Comparison of ENCODE assay signal across 11 mouse cellular contexts in genomic region chr14:25711177-25711576, GRCm38 (mm10). TPM values are rescaled to one million over a fixed set of nuclear protein-coding genes. Genes with fewer than 3 reads are reported as not detected.
DNase-seq lines count a peak whose midpoint lies in the region; ATAC-seq and TF ChIP-seq lines count a peak whose summit lies in the region.
"Had no signal": no experiment of that assay in that cellular context is flagged by ENCODE, and none has a peak within 500 bp of the region (broad histone marks: within the 10 kb centered on the region; RNA-seq: fewer than 3 reads in every experiment).

No protein-coding gene starts in this region.

- no peak overlapping the region for H3K4me3 ChIP-seq in heart, embryonic 11.5 days (ENCODE audit: low read depth, low read length)
- no peak overlapping the region for H3K4me3 ChIP-seq in intestine, embryonic 15.5 days (replicated peaks)
- H3K4me3 ChIP-seq in myocyte, result no peak overlapping the region

- peak overlapping the region; percentile 77 for H3K27ac ChIP-seq in heart, embryonic 11.5 days (ENCODE audit: low read depth, low read length)
- H3K27ac ChIP-seq in intestine, embryonic 15.5 days, result peak overlapping the region; percentile 46
- H3K27ac ChIP-seq: macrophage had no signal

- H3K4me2 ChIP-seq in heart, embryonic 11.5 days, result no peak overlapping the region
- H3K4me2 ChIP-seq in intestine, embryonic 15.5 days (replicated peaks), result peak overlapping the region; percentile 33
- H3K4me2 ChIP-seq in myocyte (ENCODE audit: low read depth), result no peak overlapping the region

- no peak for TF ChIP-seq POLR2A in myocyte (IDR thresholded peaks at IDR 0.05; ENCODE audit: insufficient read length, low read depth)

- DNase-seq in heart, postnatal 10 days, result no peak
- DNase-seq in kidney, postnatal 4 days, result peak; percentile 51 to 59
- no peak for DNase-seq in kidney, postnatal 14 days
- DNase-seq in spleen, postnatal 36 days (ENCODE audit: low spot score in 2 of 2), result no peak
- DNase-seq in layer of hippocampus, adult 11-12 months (ENCODE audit: low spot score), result no peak
- DNase-seq: adrenal gland, postnatal 25 days; cerebellum, adult 18-20 months had no signal

- WGBS in heart, embryonic 11.5 days (ENCODE audit: insufficient replicate concordance), result 18% methylated on average over 7 of the region's 7 CpGs
- WGBS in intestine, embryonic 15.5 days, result 22% methylated on average over 7 of the region's 7 CpGs

- H3K79me2 ChIP-seq in myocyte (ENCODE audit: control insufficient read depth, insufficient read depth), result no peaks in the 10 kb centered on the region

- H3K27me3 ChIP-seq in heart, embryonic 11.5 days (ENCODE audit: control insufficient read depth, insufficient read depth, low read length), result no peaks in the 10 kb centered on the region
- no peaks in the 10 kb centered on the region for H3K27me3 ChIP-seq in intestine, embryonic 15.5 days (replicated peaks)
- no peaks in the 10 kb centered on the region for H3K27me3 ChIP-seq in myocyte (ENCODE audit: control insufficient read depth, insufficient read depth, insufficient read length)

- peak; percentile 52 for ATAC-seq in heart, embryonic 11.5 days (replicated peaks; ENCODE audit: insufficient number of reproducible peaks, low FRiP score, low TSS enrichment)
- peak; percentile 87 for ATAC-seq in intestine, embryonic 15.5 days

- no peaks in the 10 kb centered on the region for H3K36me3 ChIP-seq in heart, embryonic 11.5 days (ENCODE audit: control insufficient read depth, insufficient read depth, low read length)
- H3K36me3 ChIP-seq in intestine, embryonic 15.5 days, result no peaks in the 10 kb centered on the region
- peaks cover 28% of the 10 kb centered on the region for H3K36me3 ChIP-seq in myocyte (ENCODE audit: control insufficient read depth, insufficient read depth)

- intact Hi-C loops in heart, postnatal 10 days (cut with DNase I), result no loop called here

- H3K9me3 ChIP-seq in heart, embryonic 11.5 days (replicated peaks; ENCODE audit: control insufficient read depth, low read length), result no peaks in the 10 kb centered on the region
- H3K9me3 ChIP-seq in intestine, embryonic 15.5 days, result no peaks in the 10 kb centered on the region

- peaks cover 48% of the 10 kb centered on the region for H3K4me1 ChIP-seq in heart, embryonic 11.5 days (ENCODE audit: control insufficient read depth, insufficient read depth, low read length)
- H3K4me1 ChIP-seq in intestine, embryonic 15.5 days (replicated peaks), result peaks cover 34% of the 10 kb centered on the region

- H3ac ChIP-seq in myocyte (ENCODE audit: control insufficient read depth, insufficient read length), result no peak overlapping the region

- H3K9ac ChIP-seq in heart, embryonic 11.5 days (ENCODE audit: low read depth, low read length), result 0 out of 2 replicates have a peak overlapping the region, but pooled peaks have one; percentile 1
- H3K9ac ChIP-seq in intestine, embryonic 15.5 days, result no peak overlapping the region

TF ChIP-seq in myocyte, 11 proteins besides CTCF, POLR2A, EP300 and RAD21:
- TF ChIP-seq TCF3 (IDR thresholded peaks at IDR 0.05; ENCODE audit: insufficient read length, low read depth) (no peak), MYOG (IDR thresholded peaks at IDR 0.05; ENCODE audit: control insufficient read depth in 1 of 3, insufficient read depth in 1 of 3, insufficient read length in 2 of 3, low read depth in 2 of 3) (no peak), REST (IDR thresholded peaks at IDR 0.05; ENCODE audit: insufficient read depth, insufficient read length) (no peak), SRF (IDR thresholded peaks at IDR 0.05; ENCODE audit: control insufficient read depth, insufficient read length, low read depth) (no peak), POLR2AphosphoS2 (IDR thresholded peaks at IDR 0.05; ENCODE audit: insufficient read length, low read depth) (peak; percentile 45)

RNA-seq across cellular contexts. Expression of gene Ppif, which starts 17.2 kb away (rescaled TPM):
- polyA plus RNA-seq in heart, embryonic 11.5 days (2014; fragmentation: Nextera tagmentation; extraction: Ambion mirVana), result 92.7 and 99.4 TPM in 2 replicates
- total RNA-seq in heart, postnatal 10 days (2021), result 100 to 1,000 TPM; 248 to 271 TPM
- 89.9 and 90.5 TPM in 2 replicates for polyA plus RNA-seq in intestine, embryonic 15.5 days (2015; fragmentation: Nextera tagmentation; extraction: Ambion mirVana)
- 14.1 TPM for polyA plus RNA-seq in myocyte (2012; fragmentation: generic; extraction: Trizol)

RNA-seq across cellular contexts. Expression of gene Zcchc24, which starts 57.7 kb away (rescaled TPM):
- 18.9 and 22.6 TPM in 2 replicates for polyA plus RNA-seq in heart, embryonic 11.5 days (2014; fragmentation: Nextera tagmentation; extraction: Ambion mirVana)
- 10 to 100 TPM; 51.8 to 60.1 TPM for total RNA-seq in heart, postnatal 10 days (2021)
- 20.6 and 21.0 TPM in 2 replicates for polyA plus RNA-seq in intestine, embryonic 15.5 days (2015; fragmentation: Nextera tagmentation; extraction: Ambion mirVana)
- polyA plus RNA-seq in myocyte (2012; fragmentation: generic; extraction: Trizol), result 86.2 TPM

Comparison
In these comparisons a context has a peak if more than half of its experiments do, and no peak if none do; other contexts are left out.
1. DNase-seq: peak in kidney, postnatal 4 days (2 of 2); none in heart, postnatal 10 days (0 of 2), kidney, postnatal 14 days (single experiment), spleen, postnatal 36 days (0 of 2) and layer of hippocampus, adult 11-12 months (single experiment).